Mouse (Mus musculus) spleen, adult 2 months (tissue): ENCODE measurements around the gene Alyref2. TPM values are rescaled to one million over a fixed set of nuclear protein-coding genes. Genes with fewer than 3 reads are reported as not detected.
A peak's percentile ranks its signal among the peaks of the same experiment; 100 is the strongest.

Experiments used
- DNase-seq, 2 experiments: peaks; one replicate each; pipeline versions ENCODE4 v3.0.0 to v3.0.0-alpha.2; 2012 to 2021; ENCODE audit warnings: low spot score in 2 of 2, low read depth in 1 of 2
- H3K27ac ChIP-seq: fragments of 200-500 bp; 2 replicates; pipeline ENCODE4 v1.5.1; 2012; ENCODE audit warnings: low read length, inconsistent platforms; ENCODE audit not compliant: insufficient read depth
- H3K27me3 ChIP-seq: fragments of 200-500 bp; 2 replicates; pipeline ENCODE4 v1.6.1; 2012; ENCODE audit warnings: mild to moderate bottlenecking, moderate library complexity, low read length, inconsistent platforms; ENCODE audit not compliant: control insufficient read depth, insufficient read depth
- H3K36me3 ChIP-seq: fragments of 200-500 bp; 2 replicates; pipeline ENCODE4 v1.6.1; 2012; ENCODE audit warnings: mild to moderate bottlenecking, low read length, inconsistent platforms; ENCODE audit not compliant: control insufficient read depth, insufficient read depth
- H3K4me1 ChIP-seq: fragments of 200-500 bp; 2 replicates; pipeline ENCODE4 v1.6.1; 2011; ENCODE audit warnings: inconsistent platforms; ENCODE audit not compliant: control insufficient read depth, insufficient read depth, insufficient read length
- H3K4me3 ChIP-seq: fragments of 200-500 bp; 2 replicates; pipeline ENCODE4 v1.5.1; 2011; ENCODE audit warnings: mild to moderate bottlenecking, inconsistent platforms; ENCODE audit not compliant: insufficient read depth, insufficient read length; ENCODE audit errors: extremely low read depth
- CTCF ChIP-seq: fragments of 200-500 bp; IDR thresholded peaks from 2 replicates; pipeline ENCODE4 v1.5.1; 2011; ENCODE audit warnings: mild to moderate bottlenecking, inconsistent platforms; ENCODE audit not compliant: insufficient read depth, insufficient read length, insufficient replicate concordance; ENCODE audit errors: extremely low read depth
- POLR2A ChIP-seq: fragments of 200-500 bp; IDR thresholded peaks from 2 replicates; pipeline ENCODE4 v1.6.1; 2011; ENCODE audit warnings: low read depth, low read length, inconsistent platforms
- WGBS: fragments of 180-500 bp; shearing (Covaris S2); methylation state at CpG from one replicate; pipeline ENCODE4 v1.1.7; 2018; 5-methylcytosine and 5-hydroxymethylcytosine counted together
- polyA plus RNA-seq: library from polyadenylated mRNA; depleted of rRNA; stranded (reverse); fragments of >200 nt; gene quantifications from 2 replicates; pipeline ENCODE4 v1.2.3, GENCODE M21; 2012

Gene Alyref2
- polyA plus RNA-seq, 1 experiment = 5.1 TPM

GRCm38 (mm10) chr1:171501016-171501610 lies 2.2 kb upstream of the Alyref2 start:
- WGBS = 65% methylated on average over 6 of the region's 6 CpGs

GRCm38 (mm10) chr1:171501636-171502080 lies 1.6 kb upstream of the Alyref2 start:
- H3K27me3 ChIP-seq = no peaks in the 10 kb centered on the region
- no peak for DNase-seq
- no peaks in the 10 kb centered on the region for H3K36me3 ChIP-seq
- H3K27ac ChIP-seq = no peak overlapping the region; the same call in 1 of the 2 replicates
- TF ChIP-seq CTCF (peak; percentile 14; the same call in 1 of the 2 replicates), POLR2A (no peak)
- peaks cover under 1% of the 10 kb centered on the region; the same call in 1 of the 2 replicates for H3K4me1 ChIP-seq
- WGBS = 14% methylated on average over 5 of the region's 5 CpGs
- H3K4me3 ChIP-seq = no peak overlapping the region

More at GRCm38 (mm10) chr1:171501016-171501610, 2.2 kb upstream of the Alyref2 start:
- no peaks in the 10 kb centered on the region for H3K27me3 ChIP-seq
- no peaks in the 10 kb centered on the region; the same call in 1 of the 2 replicates for H3K4me1 ChIP-seq
- no peak overlapping the region for H3K4me3 ChIP-seq
- DNase-seq = no peak
- TF ChIP-seq CTCF (no peak), POLR2A (no peak)
- no peaks in the 10 kb centered on the region for H3K36me3 ChIP-seq
- H3K27ac ChIP-seq = no peak overlapping the region

GRCm38 (mm10) chr1:171502388-171503249 lies 659 bp upstream of the Alyref2 start:
- no peak overlapping the region; the same call in 1 of the 2 replicates for H3K4me3 ChIP-seq
- under 1% methylated on average over 14 of the region's 14 CpGs for WGBS
- peak overlapping the region; percentile 65; the same call in 1 of the 2 replicates for H3K27ac ChIP-seq
- peaks cover 5% of the 10 kb centered on the region; the same call in 1 of the 2 replicates for H3K4me1 ChIP-seq
- H3K27me3 ChIP-seq = no peaks in the 10 kb centered on the region
- TF ChIP-seq CTCF = peak; percentile 34; the same call in 1 of the 2 replicates
- TF ChIP-seq POLR2A = peak; percentile 12; the same call in 1 of the 2 replicates
- no peaks in the 10 kb centered on the region for H3K36me3 ChIP-seq
- peak; percentile 40 to 84 for DNase-seq

- WGBS = under 1% methylated on average over 53 of the region's 53 CpGs
- H3K36me3 ChIP-seq = no peaks in the 10 kb centered on the region
- TF ChIP-seq POLR2A (peak; percentile 1; the same call in 1 of the 2 replicates), CTCF (no peak)
- DNase-seq = peak; percentile 39 to 81
- peak overlapping the region; percentile 91 for H3K27ac ChIP-seq
- H3K27me3 ChIP-seq = no peaks in the 10 kb centered on the region
- peaks cover 5% of the 10 kb centered on the region; the same call in 1 of the 2 replicates for H3K4me1 ChIP-seq
- H3K4me3 ChIP-seq = peak overlapping the region; percentile 89
Measured at GRCm38 (mm10) chr1:171503592-171504291, 464 bp downstream of the Alyref2 start.

GRCm38 (mm10) chr1:171504586-171504985 lies 1.3 kb downstream of the Alyref2 start:
- no peak for DNase-seq
- Histone ChIP-seq H3K36me3 (no peaks in the 10 kb centered on the region), H3K4me3 (peak overlapping the region; percentile 37), H3K27me3 (no peaks in the 10 kb centered on the region), H3K4me1 (peaks cover 5% of the 10 kb centered on the region; the same call in 1 of the 2 replicates), H3K27ac (no peak overlapping the region)
- 49% methylated on average over 4 of the region's 4 CpGs for WGBS
- TF ChIP-seq CTCF (no peak), POLR2A (no peak)

- WGBS = 94% methylated on average over 2 of the region's 2 CpGs
- no peak overlapping the region for H3K4me3 ChIP-seq
- H3K36me3 ChIP-seq = no peaks in the 10 kb centered on the region
- no peak overlapping the region for H3K27ac ChIP-seq
- no peak for DNase-seq
- H3K27me3 ChIP-seq = no peaks in the 10 kb centered on the region
- TF ChIP-seq POLR2A (no peak), CTCF (no peak)
- no peaks in the 10 kb centered on the region for H3K4me1 ChIP-seq
Measured at GRCm38 (mm10) chr1:171513234-171513633, 10.0 kb downstream of the Alyref2 start.
